ENCODE assay signal across 19 mouse cellular contexts in the genomic region with DNA sequence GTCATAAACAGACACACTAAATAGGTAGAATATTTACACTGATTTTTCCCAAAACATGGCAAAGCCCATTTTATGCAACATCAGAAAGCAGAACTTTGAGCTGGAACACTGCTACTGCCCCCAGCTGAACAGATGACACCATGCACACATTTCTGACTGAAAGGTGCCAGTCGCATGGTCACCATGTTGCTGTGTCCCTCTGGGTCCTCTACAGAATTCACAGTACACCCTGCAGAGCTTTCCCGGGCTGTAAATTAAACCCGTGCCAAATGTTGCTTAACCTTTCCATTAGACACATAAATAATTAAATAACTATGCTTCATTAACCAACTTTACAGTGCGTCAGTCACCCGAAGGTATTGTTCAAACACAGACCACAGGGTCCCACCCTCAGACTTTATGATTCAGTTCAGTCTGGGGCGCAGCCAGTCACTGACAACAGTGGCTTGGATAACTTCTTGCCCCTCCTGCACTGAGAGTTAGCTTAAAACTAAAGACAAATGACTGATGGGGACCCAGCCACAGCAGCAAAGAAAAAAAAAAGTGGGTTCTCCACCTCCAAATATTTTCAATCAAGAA.
A peak's percentile ranks its signal among the peaks of the same experiment; 100 is the strongest.
DNase-seq lines count a peak whose midpoint lies in the region; ATAC-seq and TF ChIP-seq lines count a peak whose summit lies in the region.
"Had no signal": no experiment of that assay in that cellular context is flagged by ENCODE, and none has a peak within 500 bp of the region (broad histone marks: within the 10 kb centered on the region; RNA-seq: fewer than 3 reads in every experiment).

No protein-coding gene starts in this region.

- no peak overlapping the region for H3ac ChIP-seq in C2C12 (ENCODE audit: control insufficient read depth, insufficient read length, low read depth)

- no peak overlapping the region for H3K27ac ChIP-seq in hindbrain, embryonic 12.5 days
- no peak overlapping the region for H3K27ac ChIP-seq in hindbrain, postnatal 0 days
- H3K27ac ChIP-seq in limb, embryonic 12.5 days = no peak overlapping the region; the same call in 1 of the 2 replicates
- H3K27ac ChIP-seq in limb, embryonic 10.5 days = no peak overlapping the region
- no peak overlapping the region for H3K27ac ChIP-seq in forebrain, embryonic 14.5 days (ENCODE audit: low read depth, low read length)
- H3K27ac ChIP-seq: forebrain, embryonic 13.5 days; heart, embryonic 13.5 days had no signal

- no peak overlapping the region for H3K4me3 ChIP-seq in hindbrain, embryonic 12.5 days
- H3K4me3 ChIP-seq in hindbrain, postnatal 0 days (ENCODE audit: low read length) = no peak overlapping the region
- no peak overlapping the region for H3K4me3 ChIP-seq in limb, embryonic 12.5 days (replicated peaks)
- no peak overlapping the region for H3K4me3 ChIP-seq in limb, embryonic 10.5 days
- H3K4me3 ChIP-seq in C2C12 (ENCODE audit: insufficient read depth, poor library complexity, severe bottlenecking) = peak overlapping the region; percentile 6
- H3K4me3 ChIP-seq in forebrain, embryonic 14.5 days (ENCODE audit: low read depth, low read length) = no peak overlapping the region
- H3K4me3 ChIP-seq: forebrain, embryonic 13.5 days; heart, embryonic 13.5 days had no signal

- WGBS in hindbrain, embryonic 12.5 days = 59% methylated on average over 6 of the region's 6 CpGs
- 30% methylated on average over 6 of the region's 6 CpGs for whole genome bisulfite sequencing in hindbrain, postnatal 0 days
- 61% methylated on average over 6 of the region's 6 CpGs for WGBS in limb, embryonic 12.5 days
- WGBS in limb, embryonic 10.5 days = 93% methylated on average over 6 of the region's 6 CpGs
- 38% methylated on average over 6 of the region's 6 CpGs for WGBS in forebrain, embryonic 14.5 days

- no peak overlapping the region for H3K9ac ChIP-seq in hindbrain, embryonic 12.5 days
- no peak overlapping the region for H3K9ac ChIP-seq in hindbrain, postnatal 0 days (replicated peaks; ENCODE audit: low read length)
- no peak overlapping the region for H3K9ac ChIP-seq in limb, embryonic 12.5 days (replicated peaks)
- no peak overlapping the region for H3K9ac ChIP-seq in forebrain, embryonic 14.5 days (ENCODE audit: low read length)
- H3K9ac ChIP-seq: forebrain, embryonic 13.5 days; heart, embryonic 13.5 days had no signal

- H3K36me3 ChIP-seq in hindbrain, embryonic 12.5 days = no peaks in the 10 kb centered on the region
- H3K36me3 ChIP-seq in hindbrain, postnatal 0 days (ENCODE audit: insufficient read depth, low read length) = no peaks in the 10 kb centered on the region
- H3K36me3 ChIP-seq in limb, embryonic 12.5 days = peaks cover 25% of the 10 kb centered on the region
- peaks cover 26% of the 10 kb centered on the region for H3K36me3 ChIP-seq in limb, embryonic 10.5 days
- no peaks in the 10 kb centered on the region for H3K36me3 ChIP-seq in C2C12 (ENCODE audit: control insufficient read depth, insufficient read depth)
- peaks cover 8% of the 10 kb centered on the region; the same call in 1 of the 2 replicates for H3K36me3 ChIP-seq in forebrain, embryonic 14.5 days (ENCODE audit: control insufficient read depth, insufficient read depth, low read length)
- H3K36me3 ChIP-seq: heart, embryonic 13.5 days had no signal

- no peaks in the 10 kb centered on the region for H3K4me1 ChIP-seq in hindbrain, embryonic 12.5 days
- H3K4me1 ChIP-seq in hindbrain, postnatal 0 days (ENCODE audit: insufficient read depth, low read length) = no peaks in the 10 kb centered on the region
- 0 out of 2 replicates have a peak, but pooled peaks cover 7% of the 10 kb centered on the region for H3K4me1 ChIP-seq in limb, embryonic 12.5 days (replicated peaks)
- H3K4me1 ChIP-seq in limb, embryonic 10.5 days = peaks cover 6% of the 10 kb centered on the region; the same call in 1 of the 2 replicates
- H3K4me1 ChIP-seq in forebrain, embryonic 14.5 days (ENCODE audit: control insufficient read depth, insufficient read depth, low read length) = no peaks in the 10 kb centered on the region

- no peaks in the 10 kb centered on the region for H3K27me3 ChIP-seq in hindbrain, embryonic 12.5 days
- H3K27me3 ChIP-seq in hindbrain, postnatal 0 days (ENCODE audit: insufficient read depth, low read length) = no peaks in the 10 kb centered on the region
- H3K27me3 ChIP-seq in limb, embryonic 12.5 days = no peaks in the 10 kb centered on the region
- no peaks in the 10 kb centered on the region for H3K27me3 ChIP-seq in limb, embryonic 10.5 days (ENCODE audit: low read depth, poor library complexity, severe bottlenecking)
- H3K27me3 ChIP-seq in C2C12 (ENCODE audit: control insufficient read depth, insufficient read depth, insufficient read length) = no peaks in the 10 kb centered on the region
- H3K27me3 ChIP-seq in forebrain, embryonic 14.5 days (replicated peaks; ENCODE audit: control insufficient read depth, insufficient read depth, low read length) = no peaks in the 10 kb centered on the region
- H3K27me3 ChIP-seq: forebrain, embryonic 13.5 days; heart, embryonic 13.5 days had no signal

- DNase-seq in hindbrain, postnatal 0 days (ENCODE audit: low spot score) = no peak
- no peak for DNase-seq in limb, embryonic 10.5 days (ENCODE audit: low spot score)
- DNase-seq in Muller cell, postnatal 12 days (ENCODE audit: inconsistent ontology term) = peak; percentile 46
- no peak for DNase-seq in forebrain, embryonic 14.5 days (ENCODE audit: low spot score)
- no peak for DNase-seq in adrenal gland, adult (ENCODE audit: inconsistent age in 2 of 2, low spot score in 1 of 2)
- DNase-seq: adrenal gland, postnatal 14 days; cerebellum, adult 11-12 months; cerebellum, adult 9-10 months; cerebellum, postnatal 25 days; gastrocnemius, postnatal 10 days; heart, postnatal 36 days had no signal

- H3K4me2 ChIP-seq in hindbrain, embryonic 12.5 days (replicated peaks) = no peak overlapping the region
- no peak overlapping the region for H3K4me2 ChIP-seq in hindbrain, postnatal 0 days (ENCODE audit: low read depth, low read length)
- H3K4me2 ChIP-seq in limb, embryonic 12.5 days = no peak overlapping the region
- no peak overlapping the region for H3K4me2 ChIP-seq in forebrain, embryonic 14.5 days (ENCODE audit: low read length)
- H3K4me2 ChIP-seq: forebrain, embryonic 13.5 days; heart, embryonic 13.5 days had no signal

- ATAC-seq in hindbrain, embryonic 12.5 days (ENCODE audit: low FRiP score) = 0 out of 2 replicates have a peak, but pooled peaks have one; percentile 40
- no peak for ATAC-seq in hindbrain, postnatal 0 days
- ATAC-seq in limb, embryonic 12.5 days (ENCODE audit: insufficient number of reproducible peaks, insufficient read depth, low FRiP score, low TSS enrichment, low read depth) = peak; percentile 56; the same call in 1 of the 2 replicates
- ATAC-seq in forebrain, embryonic 14.5 days = no peak
- ATAC-seq: CD4-positive, CD25-positive, alpha-beta regulatory T cell, adult 4 months; forebrain, embryonic 13.5 days; hindbrain, embryonic 16.5 days had no signal

- H3K79me3 ChIP-seq in C2C12 (ENCODE audit: low read depth) = no peaks in the 10 kb centered on the region

- no peaks in the 10 kb centered on the region for H3K79me2 ChIP-seq in C2C12 (ENCODE audit: control insufficient read depth, insufficient read depth)

- no peak for TF ChIP-seq CTCF in hindbrain, postnatal 0 days (IDR thresholded peaks at IDR 0.05; ENCODE audit: low read depth)
- no peak for TF ChIP-seq CTCF in C2C12 (IDR thresholded peaks at IDR 0.05; ENCODE audit: control insufficient read depth, insufficient read depth, insufficient read length)

- no peaks in the 10 kb centered on the region for H3K9me3 ChIP-seq in hindbrain, embryonic 12.5 days (replicated peaks)
- no peaks in the 10 kb centered on the region for H3K9me3 ChIP-seq in hindbrain, postnatal 0 days (ENCODE audit: low read length)
- no peaks in the 10 kb centered on the region for H3K9me3 ChIP-seq in limb, embryonic 12.5 days
- H3K9me3 ChIP-seq in limb, embryonic 10.5 days (replicated peaks) = no peaks in the 10 kb centered on the region
- H3K9me3 ChIP-seq in forebrain, embryonic 14.5 days (replicated peaks; ENCODE audit: control insufficient read depth, low read length) = no peaks in the 10 kb centered on the region
- H3K9me3 ChIP-seq: forebrain, embryonic 13.5 days; G1E; heart, embryonic 13.5 days had no signal

TF ChIP-seq in C2C12, 6 proteins besides CTCF, POLR2A, EP300 and RAD21:
- TF ChIP-seq CEBPB (IDR thresholded peaks at IDR 0.05; ENCODE audit: low read depth) (no peak), MYOG (IDR thresholded peaks at IDR 0.05; ENCODE audit: control insufficient read depth, extremely low read depth, insufficient read length) (no peak), USF1 (IDR thresholded peaks at IDR 0.05; ENCODE audit: low read depth) (no peak), FOSL1 (IDR thresholded peaks at IDR 0.05; ENCODE audit: insufficient read depth, low read length, poor library complexity, severe bottlenecking) (no peak), MAX (IDR thresholded peaks at IDR 0.05) (no peak), MYOD1 (IDR thresholded peaks at IDR 0.05; ENCODE audit: control insufficient read depth, insufficient read length, low read depth) (no peak)

Comparison
In these comparisons a context has a peak if more than half of its experiments do, and no peak if none do; other contexts are left out.
1. ATAC-seq: peak in hindbrain, embryonic 12.5 days (single experiment) and limb, embryonic 12.5 days (single experiment); none in hindbrain, postnatal 0 days (single experiment) and forebrain, embryonic 14.5 days (single experiment).